Mouse (Mus musculus): Measurements from ENCODE around the gene Nid1. TPM values are rescaled to one million over a fixed set of nuclear protein-coding genes. Genes with fewer than 3 reads are reported as not detected.
"Not testable (repeated sequence)": the region's sequence is repeated elsewhere in the genome, so short reads cannot be mapped to it uniquely, and the experiment has no call there.

Gene Nid1
- polyA plus RNA-seq, 1 experiment from 2014 or later: 54.8 TPM

- 94% methylated on average over 7 of the region's 12 CpGs for WGBS
- H3K27ac ChIP-seq (replicated peaks); H3K9me3 ChIP-seq; H3K4me3 ChIP-seq; H3K4me1 ChIP-seq (replicated peaks); ATAC-seq (ENCODE audit: low read depth); H3K36me3 ChIP-seq; H3K4me2 ChIP-seq; H3K27me3 ChIP-seq; H3K9ac ChIP-seq: not testable (repeated sequence)
Observed at GRCm38 (mm10) chr13:13418859-13419258, 18.5 kb upstream of the Nid1 start.

- not testable (repeated sequence) for H3K27ac ChIP-seq (replicated peaks); H3K4me2 ChIP-seq; H3K9me3 ChIP-seq; H3K27me3 ChIP-seq; H3K9ac ChIP-seq; H3K4me3 ChIP-seq; ATAC-seq (ENCODE audit: low read depth); H3K36me3 ChIP-seq; H3K4me1 ChIP-seq (replicated peaks)
- WGBS: 88% methylated on average over 2 of the region's 5 CpGs
Observed at GRCm38 (mm10) chr13:13423301-13423700, 14.1 kb upstream of the Nid1 start.

- not testable (repeated sequence) for H3K9me3 ChIP-seq; H3K4me3 ChIP-seq; H3K36me3 ChIP-seq; ATAC-seq (ENCODE audit: low read depth); H3K4me1 ChIP-seq (replicated peaks); H3K9ac ChIP-seq; H3K4me2 ChIP-seq; H3K27me3 ChIP-seq; H3K27ac ChIP-seq (replicated peaks)
- WGBS: 72% methylated on average over 5 of the region's 7 CpGs
Observed at GRCm38 (mm10) chr13:13436161-13436560, 1.2 kb upstream of the Nid1 start.

- not testable (repeated sequence) for H3K27me3 ChIP-seq; H3K27ac ChIP-seq (replicated peaks); H3K9me3 ChIP-seq; H3K9ac ChIP-seq; H3K4me3 ChIP-seq; H3K4me1 ChIP-seq (replicated peaks); H3K36me3 ChIP-seq
- 6% methylated on average over 17 of the region's 28 CpGs for WGBS
- ATAC-seq (ENCODE audit: low read depth): peak; percentile 48; the same call in 1 of the 2 replicates
- H3K4me2 ChIP-seq: peak overlapping the region; percentile 26; the same call in 1 of the 2 replicates
Observed at GRCm38 (mm10) chr13:13438112-13438953, 982 bp downstream of the Nid1 start.

- WGBS: 88% methylated on average over 5 of the region's 5 CpGs
- H3K4me3 ChIP-seq; H3K27me3 ChIP-seq; H3K27ac ChIP-seq (replicated peaks); H3K4me2 ChIP-seq; H3K9ac ChIP-seq; H3K9me3 ChIP-seq; H3K4me1 ChIP-seq (replicated peaks); H3K36me3 ChIP-seq; ATAC-seq (ENCODE audit: low read depth): not testable (repeated sequence)
Observed at GRCm38 (mm10) chr13:13445601-13446000, 8.2 kb downstream of the Nid1 start.

- not testable (repeated sequence) for H3K4me3 ChIP-seq; H3K9me3 ChIP-seq; H3K27ac ChIP-seq (replicated peaks); H3K27me3 ChIP-seq; ATAC-seq (ENCODE audit: low read depth); H3K36me3 ChIP-seq; H3K4me2 ChIP-seq; H3K9ac ChIP-seq; H3K4me1 ChIP-seq (replicated peaks)
- 68% methylated on average over 4 of the region's 4 CpGs for WGBS
Observed at GRCm38 (mm10) chr13:13446711-13447443, 9.5 kb downstream of the Nid1 start.

- not testable (repeated sequence) for H3K4me1 ChIP-seq (replicated peaks); H3K27me3 ChIP-seq; ATAC-seq (ENCODE audit: low read depth); H3K9ac ChIP-seq; H3K36me3 ChIP-seq; H3K9me3 ChIP-seq; H3K4me2 ChIP-seq; H3K27ac ChIP-seq (replicated peaks); H3K4me3 ChIP-seq
- WGBS: 59% methylated on average over 12 of the region's 12 CpGs
Observed at GRCm38 (mm10) chr13:13449981-13450380, 12.6 kb downstream of the Nid1 start.

GRCm38 (mm10) chr13:13450931-13451330, 13.6 kb downstream of the Nid1 start:
- WGBS: 36% methylated on average over 1 of the region's 1 CpGs

GRCm38 (mm10) chr13:13453332-13453731, 16.0 kb downstream of the Nid1 start:
- not testable (repeated sequence) for ATAC-seq (ENCODE audit: low read depth); H3K4me2 ChIP-seq; H3K27me3 ChIP-seq; H3K4me1 ChIP-seq (replicated peaks); H3K9ac ChIP-seq; H3K27ac ChIP-seq (replicated peaks); H3K36me3 ChIP-seq; H3K4me3 ChIP-seq; H3K9me3 ChIP-seq
- 90% methylated on average over 6 of the region's 6 CpGs for WGBS

More at GRCm38 (mm10) chr13:13450931-13451330, 13.6 kb downstream of the Nid1 start:
- H3K4me3 ChIP-seq; H3K27ac ChIP-seq (replicated peaks); H3K9ac ChIP-seq; H3K4me1 ChIP-seq (replicated peaks); H3K4me2 ChIP-seq; H3K9me3 ChIP-seq; ATAC-seq (ENCODE audit: low read depth); H3K36me3 ChIP-seq; H3K27me3 ChIP-seq: not testable (repeated sequence)

GRCm38 (mm10) chr13:13454249-13454648, 16.9 kb downstream of the Nid1 start:
- not testable (repeated sequence) for H3K4me3 ChIP-seq; H3K27ac ChIP-seq (replicated peaks); H3K36me3 ChIP-seq; H3K9me3 ChIP-seq; H3K4me2 ChIP-seq; H3K27me3 ChIP-seq; H3K9ac ChIP-seq; H3K4me1 ChIP-seq (replicated peaks); ATAC-seq (ENCODE audit: low read depth)
- 88% methylated on average over 7 of the region's 7 CpGs for WGBS

- not testable (repeated sequence) for H3K36me3 ChIP-seq; H3K27me3 ChIP-seq; H3K4me1 ChIP-seq (replicated peaks); ATAC-seq (ENCODE audit: low read depth); H3K9me3 ChIP-seq; H3K9ac ChIP-seq; H3K4me3 ChIP-seq; H3K4me2 ChIP-seq; H3K27ac ChIP-seq (replicated peaks)
- WGBS: 47% methylated on average over 8 of the region's 9 CpGs
Observed at GRCm38 (mm10) chr13:13455632-13456492, 18.5 kb downstream of the Nid1 start.
